Mouse (Mus musculus) ZHBTc4 (cell line): ENCODE results near the gene Tomm70a.
A peak's percentile ranks its signal among the peaks of the same experiment; 100 is the strongest.
"Not testable (repeated sequence)": the region's sequence is repeated elsewhere in the genome, so short reads cannot be mapped to it uniquely, and the experiment has no call there.

Experiments used
- DNase-seq: peaks from one replicate; pipeline ENCODE4 v3.0.0-alpha.2; 2011; ENCODE audit warnings: low read depth, low spot score

Tomm70a gene

GRCm38 (mm10) chr16:57151437-57151836 lies 29.9 kb downstream of the Tomm70a start:
- DNase-seq: no peak

DNA sequence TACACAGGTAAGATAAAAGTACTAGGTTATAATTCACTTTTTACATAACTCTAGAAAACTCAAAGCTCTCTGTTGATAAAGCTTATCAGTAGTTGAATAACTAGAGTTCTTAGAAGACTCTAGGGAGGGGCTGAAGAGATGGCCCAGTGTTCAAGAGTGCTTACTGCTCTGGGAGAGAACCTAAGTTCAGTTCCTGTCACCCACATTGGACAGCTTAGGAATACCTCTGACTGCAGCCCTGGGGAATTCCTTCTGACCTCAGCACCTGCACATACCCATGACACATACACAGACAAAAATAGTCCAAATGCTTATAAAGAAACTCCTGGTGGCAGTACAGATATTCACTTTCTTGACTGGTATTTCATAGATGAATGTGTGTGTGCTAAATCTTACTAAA lies 34.4 kb downstream of the Tomm70a start:
- DNase-seq: no peak

GRCm38 (mm10) chr16:57157076-57157475 lies 35.6 kb downstream of the Tomm70a start:
- DNase-seq: no peak

- DNase-seq: no peak
These were observed 36.2 kb downstream of the Tomm70a start for GRCm38 (mm10) chr16:57157728-57158127.

GRCm38 (mm10) chr16:57159835-57160234 lies 38.3 kb downstream of the Tomm70a start:
- no peak for DNase-seq

- no peak for DNase-seq
These were observed 41.3 kb downstream of the Tomm70a start for GRCm38 (mm10) chr16:57162841-57163240.

DNA sequence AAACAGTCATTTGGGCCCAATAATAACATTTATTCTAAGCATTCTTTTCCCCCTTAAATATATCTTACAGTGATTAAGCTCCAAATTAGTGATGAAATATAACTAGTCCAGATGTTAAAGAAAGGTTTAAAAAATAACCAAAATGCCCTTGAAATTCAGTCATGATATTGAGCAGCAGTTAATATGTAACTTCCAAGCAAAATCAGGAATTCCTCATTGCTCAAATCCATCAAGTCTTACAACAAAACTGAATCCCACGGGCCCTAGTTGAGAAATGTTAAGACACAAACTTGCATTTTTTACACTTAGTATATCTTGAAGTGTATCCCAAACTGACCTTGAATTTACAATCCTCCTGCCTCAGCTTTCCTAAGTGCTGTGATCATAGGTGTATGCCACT lies 42.2 kb downstream of the Tomm70a start:
- DNase-seq: no peak

- no peak for DNase-seq
These were observed 43.7 kb downstream of the Tomm70a start for GRCm38 (mm10) chr16:57165157-57165556.

- DNase-seq: no peak
These were observed 44.6 kb downstream of the Tomm70a start for GRCm38 (mm10) chr16:57166086-57166485.

DNA sequence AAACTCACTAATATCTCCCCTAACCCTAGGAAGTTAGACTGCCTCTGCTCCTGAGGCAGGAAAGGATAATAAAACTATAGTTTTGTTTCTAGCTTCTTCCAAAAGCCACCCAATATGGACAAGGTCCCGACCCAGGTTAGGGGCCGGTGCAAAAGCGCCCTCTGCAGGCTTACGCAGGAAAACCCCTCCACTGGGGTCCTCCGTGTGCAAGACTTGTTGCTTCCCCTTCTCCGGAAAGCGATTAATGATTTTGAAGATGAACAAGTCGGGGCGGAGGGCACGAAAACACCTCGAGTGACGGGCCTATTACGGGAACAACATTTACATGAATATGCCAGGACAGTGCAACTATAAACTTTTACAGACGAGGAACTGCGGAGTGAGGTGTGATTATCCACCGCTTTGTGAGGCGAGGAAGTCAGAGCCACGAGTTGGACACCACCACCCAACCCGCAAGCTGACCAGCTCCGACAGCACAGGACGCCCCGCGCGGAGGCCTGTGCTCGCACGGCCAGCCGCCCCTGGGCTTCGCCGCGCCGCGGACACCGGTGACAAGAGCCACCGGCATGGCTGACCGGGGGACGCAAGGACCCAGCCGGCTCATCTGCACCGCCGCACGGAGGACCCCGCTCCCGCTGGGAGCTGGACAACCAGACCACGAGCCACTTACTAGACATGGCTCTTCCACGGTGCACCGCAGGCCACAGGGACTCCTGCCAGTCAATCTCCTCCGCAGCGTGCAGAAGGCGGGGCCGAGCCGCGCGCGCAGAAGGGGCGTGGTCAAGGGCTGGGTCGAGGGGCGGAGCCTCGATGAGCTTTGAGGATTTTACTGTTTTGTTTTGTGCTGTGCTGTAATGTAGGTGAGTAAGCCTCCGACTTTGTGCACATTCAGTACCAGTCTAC lies 45.4 kb downstream of the Tomm70a start, which contains the start of gene Nit2:
Nit2 (minus strand) TSS at position 731 of the 903 bp plus-strand sequence.
- peak; percentile 93 for DNase-seq

GRCm38 (mm10) chr16:57167514-57167912 lies 46.0 kb downstream of the Tomm70a start:
- DNase-seq: no peak

DNA sequence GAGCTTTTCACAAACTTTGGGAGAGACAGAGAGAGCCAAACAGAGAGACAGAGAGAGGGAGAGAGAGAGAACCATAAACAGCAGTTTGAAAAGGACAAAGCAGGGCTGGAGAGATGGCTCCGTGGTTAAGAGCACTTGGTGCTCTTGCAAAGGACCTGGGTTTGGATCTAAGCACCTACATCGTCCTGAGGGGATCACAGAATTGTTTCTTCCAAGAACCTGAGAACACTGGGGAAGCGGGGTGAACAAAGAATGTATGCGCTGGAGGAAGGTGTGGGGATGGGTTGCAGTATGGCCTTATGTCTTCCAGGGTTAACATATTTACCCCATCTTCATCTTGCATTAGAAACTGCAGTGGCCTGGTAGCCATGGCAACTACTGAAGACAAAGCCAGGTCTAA lies 46.7 kb downstream of the Tomm70a start:
- no peak for DNase-seq

DNA sequence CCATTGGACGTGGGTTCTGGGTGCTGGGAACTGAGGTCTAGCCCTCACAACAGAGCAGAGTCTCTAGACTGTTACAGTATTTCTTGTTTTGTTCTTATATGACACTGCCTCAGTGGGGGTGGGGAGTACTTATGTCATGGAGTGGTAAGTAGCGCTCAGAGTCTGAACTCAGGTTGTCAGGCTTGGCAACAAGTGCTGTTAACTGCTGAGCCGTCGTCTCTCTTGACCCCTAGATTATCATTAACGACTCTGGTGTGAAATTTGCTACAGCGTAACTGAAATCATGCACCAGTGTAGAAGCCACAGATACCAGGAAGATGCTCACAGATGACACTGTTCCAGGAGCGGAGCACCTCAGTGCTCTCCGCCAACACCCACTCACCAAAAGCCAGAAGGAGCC lies 49.7 kb downstream of the Tomm70a start:
- DNase-seq: no peak

- DNase-seq: no peak
These were observed 50.1 kb downstream of the Tomm70a start for GRCm38 (mm10) chr16:57171570-57171969.

- not testable (repeated sequence) for DNase-seq
These were observed 53.0 kb downstream of the Tomm70a start for GRCm38 (mm10) chr16:57174480-57174879.

- DNase-seq: no peak
These were observed 54.2 kb downstream of the Tomm70a start for GRCm38 (mm10) chr16:57175751-57176150.

DNA sequence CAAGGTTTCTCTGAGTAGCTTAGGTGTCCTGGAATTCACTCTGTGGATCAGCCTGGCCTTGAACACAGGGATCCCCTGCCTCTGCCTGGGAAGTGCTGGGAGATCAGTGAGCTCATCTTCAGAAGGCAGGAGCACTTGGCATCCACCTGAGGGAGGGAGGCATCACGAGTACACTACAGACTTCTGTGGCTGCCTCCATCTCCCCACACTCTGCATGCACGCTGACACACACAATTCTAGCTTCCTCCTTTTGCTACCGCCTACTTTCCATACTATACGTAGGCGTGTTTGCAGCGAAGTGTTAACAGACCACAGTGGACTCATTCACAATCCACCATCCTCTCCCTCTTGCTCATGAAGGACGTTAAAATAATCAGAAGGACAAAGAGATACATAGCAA lies 54.8 kb downstream of the Tomm70a start:
- no peak for DNase-seq

DNA sequence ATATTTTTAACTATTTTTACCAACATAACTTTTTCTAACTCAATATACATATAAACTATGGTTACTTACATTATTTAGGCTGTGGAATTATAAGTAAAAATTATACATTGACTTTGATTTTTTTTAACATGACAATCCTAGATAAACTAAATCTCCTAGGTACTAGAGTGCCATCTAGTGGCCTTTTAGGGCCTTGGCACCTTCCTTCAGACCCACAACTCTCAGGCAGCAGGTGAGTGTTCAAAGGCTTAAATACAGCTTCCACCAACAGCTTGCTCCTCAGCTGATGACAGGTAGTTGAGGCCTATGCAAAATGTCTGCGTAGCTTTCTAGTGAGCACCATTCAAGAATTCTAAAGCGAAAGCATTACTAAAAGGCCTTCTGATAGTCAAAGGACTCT lies 55.8 kb downstream of the Tomm70a start:
- peak; percentile 68 for DNase-seq

DNA sequence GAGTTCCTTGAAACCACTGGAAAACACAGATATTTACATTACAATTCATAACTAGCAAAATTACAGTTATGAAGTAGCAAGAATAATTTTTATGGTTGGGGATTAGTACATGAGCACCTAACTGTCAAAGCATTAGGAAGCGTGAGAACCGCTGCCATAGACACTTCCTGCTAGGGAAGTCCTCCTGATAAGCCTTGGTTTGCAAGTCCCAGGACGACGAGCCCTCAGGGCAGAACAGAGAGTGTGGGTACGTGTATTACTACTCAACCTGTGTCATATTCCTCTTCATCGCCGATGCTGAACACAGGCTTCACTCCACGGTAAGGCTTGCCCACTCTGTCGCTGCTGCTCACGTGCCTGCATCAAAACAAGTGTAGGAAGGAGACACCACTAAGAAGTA lies 56.2 kb downstream of the Tomm70a start:
- no peak for DNase-seq

DNA sequence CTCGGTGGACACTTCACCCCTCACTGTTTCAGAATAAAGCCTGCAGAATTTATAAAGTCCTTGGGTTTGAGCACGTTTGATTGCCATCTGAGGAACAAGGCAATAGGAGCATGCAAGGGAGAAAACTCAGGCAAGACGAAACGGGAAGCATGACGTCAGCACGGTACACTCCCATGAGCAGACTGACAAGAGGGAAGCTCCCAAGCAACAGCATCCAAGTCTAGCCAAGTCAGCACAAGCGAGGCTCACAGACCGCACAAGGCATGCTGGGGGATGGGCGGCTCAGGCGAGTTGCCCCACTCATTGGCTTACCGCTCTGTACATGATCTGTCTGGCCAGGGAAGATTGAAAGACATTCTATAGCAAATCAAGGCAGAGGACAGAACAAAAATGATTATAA lies 59.7 kb downstream of the Tomm70a start:
- DNase-seq: peak; percentile 60

- no peak for DNase-seq
These were observed 60.5 kb downstream of the Tomm70a start for GRCm38 (mm10) chr16:57182037-57182436.

DNA sequence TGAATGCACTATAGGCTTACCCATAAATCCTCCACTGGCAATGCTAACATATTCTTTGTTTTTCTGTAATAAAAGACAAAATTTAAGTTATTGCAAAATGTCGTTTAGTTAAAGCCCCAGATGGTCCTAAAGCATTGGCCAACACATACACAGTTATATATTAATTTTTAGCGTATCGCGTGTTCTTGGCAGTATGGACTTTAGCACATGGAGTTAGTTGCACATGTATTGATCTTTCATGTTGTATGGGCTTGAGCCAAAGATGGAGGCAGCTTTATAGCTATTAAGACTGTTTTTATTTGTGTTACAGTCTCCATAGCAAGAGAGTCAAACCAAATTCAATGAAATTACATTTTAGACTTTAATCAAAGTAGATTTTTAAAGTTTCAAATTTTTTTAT lies 65.1 kb downstream of the Tomm70a start:
- no peak for DNase-seq

DNA sequence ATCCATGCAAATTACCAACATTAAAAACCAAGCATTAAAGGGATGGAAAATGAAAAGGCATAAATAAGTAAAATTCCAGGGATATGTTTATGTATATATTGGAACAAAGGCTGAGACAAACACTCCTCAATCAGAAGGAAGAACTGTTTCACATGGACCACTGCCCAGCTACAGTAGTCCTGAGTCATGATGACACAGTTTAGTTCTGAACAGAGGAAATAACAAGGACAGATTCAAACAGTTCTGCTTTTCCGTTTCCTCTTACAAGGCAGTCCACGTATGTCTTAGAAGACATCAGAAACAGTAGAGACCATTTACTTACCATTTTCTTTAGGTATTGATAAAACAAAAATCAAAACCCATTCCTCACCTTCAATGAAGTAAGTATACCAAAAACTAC lies 68.0 kb downstream of the Tomm70a start:
- DNase-seq: no peak
